Mouse (Mus musculus): ENCODE results near the gene Smad3. TPM values are rescaled to one million over a fixed set of nuclear protein-coding genes. Genes with fewer than 3 reads are reported as not detected.

Smad3 gene
- polyA plus RNA-seq, 1 experiment: 21.6 TPM

GRCm38 (mm10) chr9:63610231-63610630 is 147.6 kb downstream of the Smad3 start:
- 93% methylated on average over 6 of the region's 6 CpGs for WGBS
- Histone ChIP-seq H3K27ac (ENCODE audit: insufficient read depth, low read depth, low read length) (no peak overlapping the region), H3K4me3 (ENCODE audit: low read depth, low read length) (no peak overlapping the region), H3K36me3 (ENCODE audit: control insufficient read depth, insufficient read depth, low read length) (no peaks in the 10 kb centered on the region), H3K27me3 (ENCODE audit: control insufficient read depth, insufficient read depth, low read length) (no peaks in the 10 kb centered on the region), H3K4me1 (ENCODE audit: control insufficient read depth, insufficient read depth, insufficient read length, low read length) (peaks cover 24% of the 10 kb centered on the region)
- TF ChIP-seq CTCF (IDR thresholded peaks at IDR 0.05; ENCODE audit: extremely low read depth, insufficient read length, insufficient replicate concordance, low read depth, low read length) (no peak), POLR2A (IDR thresholded peaks at IDR 0.05; ENCODE audit: low read depth, low read length) (no peak)

GRCm38 (mm10) chr9:63609776-63610175 is 148.0 kb downstream of the Smad3 start:
- Histone ChIP-seq H3K4me3 (ENCODE audit: low read depth, low read length) (no peak overlapping the region), H3K27ac (ENCODE audit: insufficient read depth, low read depth, low read length) (no peak overlapping the region), H3K4me1 (ENCODE audit: control insufficient read depth, insufficient read depth, insufficient read length, low read length) (peaks cover 21% of the 10 kb centered on the region), H3K36me3 (ENCODE audit: control insufficient read depth, insufficient read depth, low read length) (no peaks in the 10 kb centered on the region), H3K27me3 (ENCODE audit: control insufficient read depth, insufficient read depth, low read length) (no peaks in the 10 kb centered on the region)
- TF ChIP-seq CTCF (IDR thresholded peaks at IDR 0.05; ENCODE audit: extremely low read depth, insufficient read length, insufficient replicate concordance, low read depth, low read length): no peak
- 70% methylated on average over 2 of the region's 2 CpGs for WGBS

GRCm38 (mm10) chr9:63609246-63609645 is 148.5 kb downstream of the Smad3 start:
- Histone ChIP-seq H3K27me3 (ENCODE audit: control insufficient read depth, insufficient read depth, low read length) (no peaks in the 10 kb centered on the region), H3K36me3 (ENCODE audit: control insufficient read depth, insufficient read depth, low read length) (no peaks in the 10 kb centered on the region), H3K4me1 (ENCODE audit: control insufficient read depth, insufficient read depth, insufficient read length, low read length) (peaks cover 18% of the 10 kb centered on the region), H3K27ac (ENCODE audit: insufficient read depth, low read depth, low read length) (no peak overlapping the region), H3K4me3 (ENCODE audit: low read depth, low read length) (no peak overlapping the region)
- 85% methylated on average over 8 of the region's 8 CpGs for WGBS
- TF ChIP-seq POLR2A (IDR thresholded peaks at IDR 0.05; ENCODE audit: low read depth, low read length): no peak
- no peak for TF ChIP-seq CTCF (IDR thresholded peaks at IDR 0.05; ENCODE audit: extremely low read depth, insufficient read length, insufficient replicate concordance, low read depth, low read length)

GRCm38 (mm10) chr9:63608006-63608405 is 149.8 kb downstream of the Smad3 start:
- Histone ChIP-seq H3K4me1 (ENCODE audit: control insufficient read depth, insufficient read depth, insufficient read length, low read length) (peaks cover 17% of the 10 kb centered on the region), H3K27ac (ENCODE audit: insufficient read depth, low read depth, low read length) (no peak overlapping the region), H3K4me3 (ENCODE audit: low read depth, low read length) (no peak overlapping the region), H3K36me3 (ENCODE audit: control insufficient read depth, insufficient read depth, low read length) (no peaks in the 10 kb centered on the region), H3K27me3 (ENCODE audit: control insufficient read depth, insufficient read depth, low read length) (no peaks in the 10 kb centered on the region)
- 86% methylated on average over 6 of the region's 6 CpGs for WGBS
- TF ChIP-seq POLR2A (IDR thresholded peaks at IDR 0.05; ENCODE audit: low read depth, low read length) (no peak), CTCF (IDR thresholded peaks at IDR 0.05; ENCODE audit: extremely low read depth, insufficient read length, insufficient replicate concordance, low read depth, low read length) (no peak)

GRCm38 (mm10) chr9:63606594-63606993 is 151.2 kb downstream of the Smad3 start:
- 85% methylated on average over 2 of the region's 2 CpGs for WGBS
- TF ChIP-seq CTCF (IDR thresholded peaks at IDR 0.05; ENCODE audit: extremely low read depth, insufficient read length, insufficient replicate concordance, low read depth, low read length) (no peak), POLR2A (IDR thresholded peaks at IDR 0.05; ENCODE audit: low read depth, low read length) (no peak)
- Histone ChIP-seq H3K36me3 (ENCODE audit: control insufficient read depth, insufficient read depth, low read length) (no peaks in the 10 kb centered on the region), H3K4me3 (ENCODE audit: low read depth, low read length) (no peak overlapping the region), H3K27me3 (ENCODE audit: control insufficient read depth, insufficient read depth, low read length) (no peaks in the 10 kb centered on the region), H3K27ac (ENCODE audit: insufficient read depth, low read depth, low read length) (no peak overlapping the region), H3K4me1 (ENCODE audit: control insufficient read depth, insufficient read depth, insufficient read length, low read length) (peaks cover 11% of the 10 kb centered on the region)

- H3K4me1 ChIP-seq (ENCODE audit: control insufficient read depth, insufficient read depth, insufficient read length, low read length): peaks cover 11% of the 10 kb centered on the region; the same call in 1 of the 2 replicates
- H3K27me3 ChIP-seq (ENCODE audit: control insufficient read depth, insufficient read depth, low read length): no peaks in the 10 kb centered on the region
- WGBS: 20% methylated on average over 6 of the region's 6 CpGs
- no peak overlapping the region for H3K27ac ChIP-seq (ENCODE audit: insufficient read depth, low read depth, low read length)
- no peaks in the 10 kb centered on the region for H3K36me3 ChIP-seq (ENCODE audit: control insufficient read depth, insufficient read depth, low read length)
- TF ChIP-seq CTCF (IDR thresholded peaks at IDR 0.05; ENCODE audit: extremely low read depth, insufficient read length, insufficient replicate concordance, low read depth, low read length) (no peak), POLR2A (IDR thresholded peaks at IDR 0.05; ENCODE audit: low read depth, low read length) (no peak)
- H3K4me3 ChIP-seq (ENCODE audit: low read depth, low read length): no peak overlapping the region
Observed at GRCm38 (mm10) chr9:63603849-63604248, 153.9 kb downstream of the Smad3 start.

- Histone ChIP-seq H3K36me3 (ENCODE audit: control insufficient read depth, insufficient read depth, low read length) (no peaks in the 10 kb centered on the region), H3K27me3 (ENCODE audit: control insufficient read depth, insufficient read depth, low read length) (no peaks in the 10 kb centered on the region), H3K27ac (ENCODE audit: insufficient read depth, low read depth, low read length) (peak within 1 kb of the TSS; percentile 25; the same call in 1 of the 2 replicates), H3K4me3 (ENCODE audit: low read depth, low read length) (peak within 1 kb of the TSS; percentile 97), H3K4me1 (ENCODE audit: control insufficient read depth, insufficient read depth, insufficient read length, low read length) (peaks cover 11% of the 10 kb centered on the region; the same call in 1 of the 2 replicates)
- 1% methylated on average over 70 of the region's 70 CpGs for WGBS
- TF ChIP-seq CTCF (IDR thresholded peaks at IDR 0.05; ENCODE audit: extremely low read depth, insufficient read length, insufficient replicate concordance, low read depth, low read length): peak; percentile 6; the same call in 1 of the 2 replicates
- TF ChIP-seq POLR2A (IDR thresholded peaks at IDR 0.05; ENCODE audit: low read depth, low read length): peak; percentile 89
Observed at GRCm38 (mm10) chr9:63602043-63602939, 155.5 kb downstream of the Smad3 start, which contains the start of the genes Iqch and Aagab. Iqch (minus strand) TSS chr9:63602493. Aagab (plus strand) TSS chr9:63602660.

Other genes with a start within 250 kb of the Smad3 start
- not detected in 2 replicates for gene Iqch, start 155.5 kb downstream of the Smad3 start, polyA plus RNA-seq (2012; rRNA removed)
- 9.7 and 18.6 TPM in 2 replicates for gene Aagab, start 155.3 kb downstream of the Smad3 start, polyA plus RNA-seq (2012; rRNA removed)

Data from small intestine, adult 2 months (tissue).